Mouse (Mus musculus) retina, embryonic 14.5 days (tissue): ENCODE measurements around the gene Cytl1.
A peak's percentile ranks its signal among the peaks of the same experiment; 100 is the strongest.

Experiments used
- DNase-seq: peaks from one replicate; pipeline ENCODE4 v3.0.0-alpha.2; 2015; ENCODE audit warnings: low spot score

Cytl1 gene

GRCm38 (mm10) chr5:37770870-37771269 is 35.6 kb downstream of the Cytl1 start:
- no peak for DNase-seq

- DNase-seq: no peak
Observed at GRCm38 (mm10) chr5:37774011-37774410, 38.7 kb downstream of the Cytl1 start.

- DNase-seq: peak; percentile 21
Observed at GRCm38 (mm10) chr5:37775681-37776080, 40.4 kb downstream of the Cytl1 start.

- no peak for DNase-seq
Observed at GRCm38 (mm10) chr5:37783306-37783705, 48.0 kb downstream of the Cytl1 start.

- DNase-seq: no peak
Observed at GRCm38 (mm10) chr5:37784847-37785391, 49.6 kb downstream of the Cytl1 start.
